Mouse (Mus musculus): ENCODE measurements at regions not wholly inside any gene's neighbourhood (a gene's known extent, or its start where the extent isn't known, plus 50 kb on each side); places are given as distances from the start of the nearest gene placed in this dataset.
A peak's percentile ranks its signal among the peaks of the same experiment; 100 is the strongest.

DNA sequence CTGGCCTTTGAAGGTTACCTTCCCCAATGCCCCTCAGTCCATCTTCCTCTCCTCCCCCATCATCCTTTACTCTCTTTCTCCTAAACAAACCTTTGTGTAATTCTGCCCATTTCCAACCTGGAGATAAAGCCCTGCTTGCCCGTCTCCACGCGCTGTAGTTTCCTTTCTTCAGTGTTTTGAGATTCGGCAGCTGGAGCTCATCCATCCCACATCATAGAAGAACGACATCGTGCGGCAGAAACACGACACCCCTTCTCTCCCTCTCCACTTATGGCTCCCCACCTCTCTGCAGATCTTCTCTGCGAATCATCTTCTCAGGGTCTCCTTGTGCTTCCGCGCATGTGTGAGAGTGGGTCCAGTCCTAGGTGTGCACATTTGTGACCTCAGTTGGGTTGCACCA lies 77.4 kb upstream of the Nfe2l3 start:
- no peak for DNase-seq

DNA sequence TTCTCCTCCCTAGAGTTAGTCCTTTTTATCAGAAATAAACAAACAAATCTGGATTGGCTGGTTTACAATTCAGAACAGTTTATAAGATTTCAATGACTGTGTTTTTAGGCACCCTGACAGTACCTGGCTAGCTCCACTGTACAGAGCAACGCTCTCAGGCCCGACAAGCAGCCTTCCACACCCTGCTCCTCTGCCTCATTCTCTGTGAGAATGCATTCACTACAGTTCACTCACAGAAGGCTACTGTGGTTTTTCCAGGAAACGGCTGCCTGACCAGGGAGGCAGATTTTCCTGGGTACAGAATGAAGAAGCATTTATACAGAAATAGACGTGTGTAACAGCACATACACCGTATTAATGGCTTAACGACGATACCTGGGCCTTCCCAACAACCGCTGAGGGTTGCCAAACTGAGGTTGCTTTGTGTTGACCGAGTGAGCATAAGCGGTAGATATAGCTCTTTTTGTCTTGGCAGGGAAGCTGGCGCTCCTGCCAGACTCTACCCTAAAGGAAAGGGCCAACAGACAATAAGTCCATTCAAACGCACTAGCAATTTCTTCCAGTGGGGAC lies 70.8 kb upstream of the Nfe2l3 start:
- no peak for DNase-seq

GRCm38 (mm10) chr6:51362475-51363226 lies 69.8 kb upstream of the Nfe2l3 start:
- peak; percentile 85 for DNase-seq

- DNase-seq: no peak
Measured at GRCm38 (mm10) chr6:51364776-51365175, 67.7 kb upstream of the Nfe2l3 start.

DNA sequence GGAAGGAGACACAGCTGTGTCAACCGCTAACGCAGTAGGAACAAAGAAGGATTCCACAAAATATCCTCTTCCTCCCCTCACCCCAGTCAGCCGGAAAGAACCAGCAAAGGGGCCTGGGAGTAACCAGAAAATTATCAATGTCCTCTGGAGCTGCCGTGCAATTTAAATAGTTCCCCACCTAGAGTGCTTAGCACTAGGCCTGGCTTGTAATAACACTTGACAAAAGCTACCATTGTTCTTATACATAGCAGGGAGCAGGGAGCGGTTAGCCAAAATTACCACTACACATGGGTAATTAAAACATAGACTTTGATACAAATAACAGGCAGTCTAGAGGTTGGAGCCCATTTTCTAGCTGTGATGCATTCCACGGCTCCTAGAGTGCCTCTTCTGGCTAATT lies 62.7 kb upstream of the Nfe2l3 start:
- DNase-seq: no peak

DNA sequence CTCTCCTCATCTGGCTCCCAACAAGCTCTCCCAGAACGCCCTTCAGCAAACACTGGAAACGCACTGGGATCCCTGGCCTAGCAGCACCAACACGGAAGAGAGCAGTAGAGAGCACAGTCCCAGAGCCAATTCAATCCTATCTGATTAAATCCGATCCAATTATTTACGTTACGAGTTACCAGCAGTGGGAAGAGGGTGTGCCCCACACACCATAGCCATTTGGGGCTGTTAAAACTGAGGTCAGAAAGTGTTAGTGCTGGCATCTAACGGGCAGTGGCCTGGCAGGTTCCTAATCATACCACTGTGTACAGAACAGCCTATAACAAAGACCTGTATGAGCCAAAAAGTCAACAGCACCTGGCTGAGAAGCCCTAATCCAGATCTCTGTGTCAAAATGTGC lies 60.1 kb upstream of the Nfe2l3 start:
- DNase-seq: no peak

DNA sequence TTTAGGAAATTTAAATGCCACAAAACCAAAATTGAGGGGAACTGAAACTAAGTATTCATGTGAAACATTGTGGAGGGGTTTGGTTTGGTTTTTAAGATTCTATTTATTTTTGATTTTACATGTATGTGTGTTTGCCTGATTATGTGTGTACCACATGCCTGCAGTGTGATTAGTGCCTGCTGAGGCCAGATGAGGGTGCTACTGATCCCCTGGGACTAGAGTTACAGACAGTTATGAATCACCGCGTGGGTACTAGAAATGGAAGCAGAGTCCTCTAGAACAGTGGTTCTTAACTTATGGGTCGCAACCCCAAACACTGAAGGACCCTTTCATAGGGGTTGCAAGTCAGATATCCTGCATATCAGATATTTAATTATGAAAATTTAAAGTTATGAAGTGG lies 54.0 kb upstream of the Nfe2l3 start:
- DNase-seq: no peak

GRCm38 (mm10) chr6:51379074-51379473 lies 53.4 kb upstream of the Nfe2l3 start:
- DNase-seq: no peak

- DNase-seq: peak; percentile 44
Measured at GRCm38 (mm10) chr6:51379560-51380274, 52.8 kb upstream of the Nfe2l3 start.

- no peak for DNase-seq
Measured at GRCm38 (mm10) chr6:51380275-51380575, 52.2 kb upstream of the Nfe2l3 start.

- DNase-seq: no peak
Measured at GRCm38 (mm10) chr6:51381465-51381864, 51.0 kb upstream of the Nfe2l3 start.

Small RNA genes in the stretch of these regions (microRNA-seq; reads per million reads assigned to microRNA genes)
- 262 to 480 reads per million in 2 experiments for gene Mir148a

Data from adrenal gland, adult 2 months (tissue).